Mouse (Mus musculus) v-Abl transformed pro-B cells (cell line): Measurements from ENCODE around the gene Gstm3.
"Not testable (repeated sequence)": the region's sequence is repeated elsewhere in the genome, so short reads cannot be mapped to it uniquely, and the experiment has no call there.

ENCODE experiments used
- in situ Hi-C, 2 experiments: fragments of 400-800 bp; cut with MboI; formaldehyde crosslinking; loops; one replicate each; pipeline ENCODE4 v1.15.1; 2025; ENCODE audit not compliant: unreplicated experiment in 2 of 2

The Gstm3 gene

DNA sequence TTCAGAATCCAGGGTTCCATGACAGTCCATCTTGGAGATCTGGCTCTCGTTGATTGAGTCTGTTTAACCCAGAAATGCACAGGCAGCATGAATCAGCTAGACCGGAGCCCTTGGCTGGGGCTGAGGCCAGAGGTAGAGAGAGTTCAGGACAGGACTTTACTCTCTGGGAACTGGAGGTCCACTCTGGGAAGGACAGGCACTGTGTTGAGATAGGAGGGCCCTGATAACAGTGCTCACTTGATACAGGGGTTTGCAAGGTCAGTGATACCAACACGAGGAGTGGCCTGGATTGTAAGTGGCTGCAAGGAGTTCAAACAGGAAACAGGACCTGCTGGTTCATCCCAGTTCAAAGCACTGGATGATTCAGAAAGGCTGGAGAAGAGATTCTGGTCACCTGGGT lies 8.6 kb upstream of the Gstm3 start:
- in situ Hi-C loops = no loop called here

DNA sequence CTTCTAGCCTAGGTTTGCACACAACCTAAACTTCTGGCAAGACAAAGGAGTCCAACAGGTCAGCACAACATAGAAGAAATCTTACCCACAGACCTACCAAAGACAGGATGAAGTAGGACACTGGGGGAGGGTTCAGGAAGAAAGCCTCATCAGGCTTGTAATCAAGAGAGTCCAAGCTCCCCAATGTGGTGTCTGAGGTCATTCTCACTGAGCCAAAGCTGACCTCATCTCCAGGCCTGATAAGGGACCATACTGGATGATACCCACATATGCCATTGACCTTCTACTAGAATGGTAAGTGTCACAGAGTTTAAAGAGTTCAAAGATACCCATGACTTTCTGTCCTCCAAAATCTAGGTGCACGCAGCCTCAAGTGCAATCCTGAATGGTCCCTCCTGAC lies 5.2 kb upstream of the Gstm3 start:
- in situ Hi-C loops = no loop called here

- in situ Hi-C loops = no loop called here
Measured at GRCm38 (mm10) chr3:107972070-107972469, 3.0 kb upstream of the Gstm3 start.

DNA sequence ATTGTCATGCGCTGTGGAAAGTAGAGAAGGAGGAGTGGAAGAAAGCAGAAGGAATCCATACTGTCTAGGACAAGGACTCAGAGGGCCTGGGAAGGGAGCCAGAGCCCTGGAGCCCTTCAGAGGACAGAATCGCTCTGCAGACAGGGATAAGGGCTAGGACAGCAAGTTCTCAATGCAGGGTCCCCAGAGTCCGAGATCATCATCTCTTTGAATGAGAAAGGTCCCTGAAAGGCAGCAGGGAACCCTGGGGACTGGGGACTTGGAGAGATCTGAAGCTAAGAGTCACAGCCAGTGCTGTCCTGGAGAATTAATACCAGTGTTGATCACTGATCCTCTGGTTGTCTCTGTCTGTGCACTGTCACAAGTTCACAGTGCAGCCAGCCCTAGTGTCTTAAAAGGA lies 2.0 kb upstream of the Gstm3 start:
- in situ Hi-C loops = not testable (repeated sequence)

DNA sequence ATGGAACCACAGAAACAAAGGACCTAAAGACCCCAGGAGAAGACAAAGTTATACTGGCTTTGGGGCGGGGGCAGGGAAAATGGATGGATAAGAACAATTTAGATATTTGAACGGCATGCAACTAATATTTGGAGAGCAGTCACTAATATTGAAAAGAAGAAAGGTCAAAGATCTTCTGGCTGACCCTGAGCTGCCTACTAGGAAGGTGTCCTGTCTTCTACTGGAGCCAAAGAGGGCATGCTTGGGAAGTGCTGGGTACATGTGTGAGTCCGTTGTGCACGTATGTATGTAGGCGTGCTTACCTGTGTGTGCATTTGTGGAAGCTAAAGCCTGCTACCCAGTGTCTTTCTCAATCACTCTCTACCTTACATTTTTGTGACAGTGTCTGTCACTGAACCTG lies 2.5 kb downstream of the Gstm3 start:
- in situ Hi-C loops = no loop called here

DNA sequence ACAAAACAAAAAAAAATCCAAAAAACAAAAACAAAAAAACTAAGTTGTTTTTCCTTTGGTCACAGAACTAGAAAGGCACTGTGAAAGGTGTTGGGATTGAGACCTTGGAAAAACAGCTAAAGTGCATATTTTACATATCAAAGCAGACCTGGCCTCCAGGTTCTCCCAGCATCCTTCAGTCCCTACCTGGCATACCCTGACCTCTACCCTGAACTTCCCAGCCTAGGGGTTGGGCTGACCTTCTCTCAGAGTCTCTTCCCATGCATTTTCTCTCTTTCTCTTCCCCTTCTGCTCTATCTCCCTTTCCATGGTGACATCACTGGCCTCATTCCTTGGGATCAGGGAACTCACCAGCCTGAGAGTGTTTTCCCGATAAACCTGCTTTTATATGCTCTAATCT lies 3.5 kb downstream of the Gstm3 start:
- in situ Hi-C loops = no loop called here

GRCm38 (mm10) chr3:107964656-107965308 lies 4.3 kb downstream of the Gstm3 start:
- in situ Hi-C loops = no loop called here

DNA sequence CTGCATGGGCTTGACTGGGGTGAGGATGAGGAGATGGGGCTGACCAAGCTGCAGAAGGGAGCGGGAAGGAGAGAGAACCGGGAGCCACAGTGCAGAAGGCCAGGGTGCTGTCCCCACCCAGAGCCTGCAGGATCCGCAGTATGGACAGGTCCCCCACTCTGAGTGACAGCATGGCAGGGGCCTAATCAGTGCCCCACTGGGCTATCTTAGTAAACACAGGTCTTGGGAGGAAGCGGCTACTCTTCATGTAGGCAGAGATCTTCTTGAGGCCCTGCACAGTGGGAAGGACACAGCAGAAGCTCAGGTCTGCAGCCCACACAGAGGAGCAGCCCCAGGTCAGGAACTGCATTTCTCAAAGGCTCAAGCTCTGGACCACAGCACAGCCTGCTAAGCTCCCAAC lies 5.1 kb downstream of the Gstm3 start:
- in situ Hi-C loops = no loop called here

DNA sequence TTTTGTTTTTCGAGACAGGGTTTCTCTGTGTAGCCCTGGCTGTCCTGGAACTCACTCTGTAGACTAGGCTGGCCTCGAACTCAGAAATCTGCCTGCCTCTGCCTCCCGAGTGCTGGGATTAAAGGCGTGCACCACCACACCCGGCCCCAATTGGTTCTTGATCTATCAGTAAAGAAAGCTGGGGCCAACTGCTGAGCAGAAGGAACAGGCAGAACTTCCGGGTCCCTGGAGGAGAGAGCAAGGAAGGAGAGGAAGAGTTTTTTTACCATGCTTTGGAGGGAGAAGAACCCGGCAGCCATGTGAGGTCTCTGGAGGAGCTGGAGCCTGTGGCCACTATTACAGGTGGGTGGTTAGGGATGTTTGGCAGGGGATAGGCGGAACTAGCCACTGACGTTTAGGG lies 13.8 kb downstream of the Gstm3 start:
- in situ Hi-C loops = not testable (repeated sequence)

DNA sequence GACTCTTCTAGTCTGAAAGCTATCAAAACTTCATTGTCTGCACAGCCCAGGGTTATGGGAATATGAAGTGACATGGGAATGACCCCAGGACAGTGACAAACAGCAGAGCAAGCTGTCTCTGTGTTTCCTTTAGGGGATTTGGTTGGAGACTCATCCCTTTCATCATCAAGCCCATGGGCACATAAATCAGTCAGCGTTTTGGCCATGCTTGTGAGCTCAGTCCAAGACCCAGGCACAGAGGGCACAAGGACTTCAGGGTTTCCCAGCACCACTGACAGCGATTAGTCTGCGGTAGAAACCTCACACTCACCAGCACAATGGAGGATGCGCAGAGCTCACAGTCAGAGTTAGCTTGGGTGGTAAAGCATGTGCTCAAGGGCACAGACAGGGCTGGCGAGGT lies 15.2 kb downstream of the Gstm3 start:
- in situ Hi-C loops = loop anchor here in 1 of 2 experiments (5.0 kb wide), 1 partner anchor 108 kb away; no protein-coding TSS in a partner anchor

GRCm38 (mm10) chr3:107953328-107953755 lies 15.7 kb downstream of the Gstm3 start:
- in situ Hi-C loops = loop anchor here in 1 of 2 experiments (5.0 kb wide), 1 partner anchor 109 kb away; no protein-coding TSS in a partner anchor

DNA sequence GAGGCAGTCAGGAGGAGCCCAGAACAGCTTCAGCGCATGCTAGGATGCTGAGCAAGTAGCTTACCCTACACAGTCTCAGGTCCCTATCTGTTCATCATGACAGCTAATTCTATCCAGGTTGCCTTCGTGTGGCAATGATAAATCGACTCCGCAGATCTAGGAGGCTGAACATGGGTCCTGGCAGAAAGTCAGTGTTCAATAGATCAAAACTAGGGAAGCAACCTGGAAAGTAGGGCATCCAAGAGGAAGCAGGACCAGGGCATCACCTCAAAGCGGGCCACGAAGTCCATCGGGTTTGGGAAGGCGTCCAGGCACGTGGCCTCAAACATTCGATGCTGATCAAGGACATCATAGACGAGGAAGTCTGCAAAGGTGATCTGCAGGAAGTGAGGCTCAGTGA lies 18.6 kb downstream of the Gstm3 start:
- in situ Hi-C loops = loop anchor here in 1 of 2 experiments (5.0 kb wide), 1 partner anchor 112 kb away; no protein-coding TSS in a partner anchor

GRCm38 (mm10) chr3:107949461-107949860 lies 19.6 kb downstream of the Gstm3 start:
- in situ Hi-C loops = not testable (repeated sequence)

- in situ Hi-C loops = no loop called here
Measured at GRCm38 (mm10) chr3:107945729-107946128, 23.4 kb downstream of the Gstm3 start.

DNA sequence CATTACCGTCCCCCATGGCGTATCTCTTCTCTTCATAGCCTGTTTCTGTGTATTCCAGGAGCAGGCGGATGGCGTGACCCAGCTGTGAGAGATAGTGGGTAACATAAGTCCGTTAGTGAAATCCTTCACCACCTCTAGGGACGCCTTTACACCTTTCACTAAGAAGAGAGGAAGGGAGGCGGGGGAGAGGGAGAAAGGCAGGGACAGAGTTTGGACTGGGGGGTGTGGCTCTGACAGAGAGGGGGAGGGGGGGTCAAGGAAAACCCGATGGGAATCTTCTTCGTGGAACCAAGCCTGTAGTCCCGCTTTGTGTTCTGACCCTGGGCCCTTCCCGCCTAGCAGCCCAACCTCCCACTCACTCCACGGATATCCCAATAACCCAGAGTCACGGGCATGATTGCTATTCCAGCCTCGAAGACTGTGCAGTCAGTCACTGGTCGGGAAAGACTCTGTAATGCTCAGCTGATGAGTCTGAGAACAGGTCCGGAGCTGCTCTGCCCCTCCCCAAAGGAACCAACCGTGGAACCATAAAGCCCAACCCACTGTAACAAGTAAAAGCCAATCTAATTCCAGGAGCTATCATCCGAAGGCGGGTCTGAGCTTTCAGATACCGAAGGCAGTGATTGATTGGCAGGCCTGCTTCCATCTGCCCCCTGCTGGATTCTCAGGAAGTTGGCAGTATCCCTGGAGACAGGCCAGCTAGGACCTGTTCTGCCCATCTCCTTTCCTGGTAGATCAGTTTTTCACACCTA lies 25.7 kb downstream of the Gstm3 start, which contains the start of gene Gstm6:
Gstm6 (minus strand) TSS at position 511 of the 752 bp plus-strand sequence.
- in situ Hi-C loops = no loop called here

DNA sequence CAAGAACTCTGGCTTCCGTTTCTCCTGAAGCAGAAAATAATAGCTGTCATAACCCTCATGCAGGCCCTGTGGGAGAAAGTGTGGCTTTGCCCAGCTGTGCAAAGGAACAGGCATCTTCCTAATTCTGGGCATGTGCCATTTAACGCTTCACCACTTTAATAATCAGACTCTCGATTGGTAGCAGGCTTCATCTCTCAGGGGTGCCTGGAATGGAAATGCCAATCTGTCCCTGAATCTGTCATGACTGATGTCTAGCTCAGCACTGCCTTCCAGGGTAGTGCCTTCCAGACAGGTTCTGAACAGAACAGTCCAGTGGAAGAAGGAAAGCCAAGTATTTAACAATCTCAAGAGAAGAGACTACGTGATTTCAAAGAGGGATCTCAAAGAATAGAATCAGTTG lies 27.8 kb downstream of the Gstm3 start:
- in situ Hi-C loops = no loop called here

GRCm38 (mm10) chr3:107940524-107940923 lies 28.6 kb downstream of the Gstm3 start:
- in situ Hi-C loops = no loop called here

GRCm38 (mm10) chr3:107939830-107940229 lies 29.3 kb downstream of the Gstm3 start:
- in situ Hi-C loops = loop anchor here in 1 of 2 experiments (10.0 kb wide), 2 partner anchors 115 to 205 kb away; partner anchors contain the start of gene Gnai3

DNA sequence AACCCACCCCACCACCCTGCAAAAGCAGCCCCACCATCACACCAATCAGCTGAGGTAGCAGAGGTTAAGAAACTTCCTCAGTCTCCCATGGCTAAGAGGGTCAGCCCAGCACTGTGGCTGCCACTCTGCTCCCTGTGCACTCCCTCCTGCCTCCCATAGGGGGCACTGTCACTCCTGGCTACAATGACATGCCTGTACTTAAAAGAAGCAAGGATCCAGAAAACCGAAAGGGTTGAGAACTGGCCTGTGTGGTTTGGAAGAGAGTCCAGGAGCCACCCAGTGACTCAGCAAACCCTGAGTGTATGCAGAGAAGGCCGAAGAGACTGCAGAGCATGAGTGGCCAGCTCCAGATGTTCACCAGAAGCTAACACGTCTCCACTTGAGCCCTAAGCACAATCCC lies 29.7 kb downstream of the Gstm3 start:
- in situ Hi-C loops = loop anchor here in 1 of 2 experiments (10.0 kb wide), 2 partner anchors 115 to 205 kb away; partner anchors contain the start of gene Gnai3

DNA sequence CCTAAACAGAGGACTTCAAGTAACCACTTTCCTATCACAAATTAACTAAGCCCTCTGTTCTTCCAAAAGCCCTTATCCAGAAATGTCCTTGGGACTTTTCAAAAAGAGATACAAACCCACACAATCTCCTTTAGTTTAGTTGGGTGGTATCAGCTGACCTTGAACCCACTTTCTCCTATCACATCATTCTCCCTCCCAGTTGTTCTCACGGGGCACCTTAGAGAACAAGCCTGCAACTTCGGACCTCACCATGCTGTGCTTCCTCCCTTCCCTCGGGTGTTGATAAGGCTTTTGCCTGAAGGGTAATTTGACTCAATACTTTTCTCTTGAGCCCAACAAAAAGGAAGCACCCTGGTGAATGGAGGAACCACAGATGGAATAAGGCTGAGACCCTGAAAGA lies 33.2 kb downstream of the Gstm3 start:
- in situ Hi-C loops = loop anchor here in 1 of 2 experiments (10.0 kb wide), 2 partner anchors 119 to 209 kb away; partner anchors contain the start of gene Gnai3

DNA sequence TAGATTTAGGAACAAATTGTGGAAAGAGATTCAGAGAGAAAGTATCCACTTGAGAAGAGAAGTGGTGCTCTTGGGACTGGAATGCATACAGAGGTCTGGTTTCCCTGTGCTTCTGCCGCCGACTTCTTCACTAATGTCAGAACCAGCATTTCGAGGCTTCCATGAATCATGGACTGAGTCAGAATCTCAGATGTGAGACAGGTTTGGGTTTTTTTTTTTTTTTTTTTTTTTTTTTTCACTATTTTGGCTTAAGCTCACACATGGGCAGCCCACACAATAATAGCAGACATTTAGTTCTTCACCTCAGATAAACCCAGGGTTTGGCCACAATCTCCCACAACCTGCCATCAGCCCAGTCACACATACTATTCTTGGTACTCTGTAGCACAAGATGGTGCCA lies 33.8 kb downstream of the Gstm3 start:
- in situ Hi-C loops = loop anchor here in 1 of 2 experiments (10.0 kb wide), 2 partner anchors 120 to 210 kb away; partner anchors contain the start of gene Gnai3
